Mouse (Mus musculus): ENCODE results near the gene 1700016C15Rik.

DNA sequence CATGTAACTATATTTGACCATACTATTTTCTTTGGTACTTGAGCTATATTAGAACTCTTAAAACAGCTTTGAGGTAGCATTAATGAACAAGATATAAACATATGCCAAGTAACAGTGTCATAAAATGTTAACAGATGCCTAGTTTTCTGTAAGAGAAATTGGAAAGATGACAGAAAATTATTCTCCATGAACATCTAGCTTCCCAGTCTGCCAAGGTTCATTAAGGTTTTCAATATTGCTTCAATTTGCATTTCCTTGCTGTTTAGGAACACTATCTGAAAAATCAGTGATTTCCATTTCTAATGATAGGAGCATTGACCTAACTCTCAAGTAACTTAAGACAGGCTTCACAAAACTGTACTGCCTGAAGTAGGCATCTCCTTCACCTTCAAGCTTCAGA lies 39.3 kb downstream of the 1700016C15Rik start:
- TF ChIP-seq POLR2A (IDR thresholded peaks at IDR 0.05; ENCODE audit: low read depth, low read length) (no peak), CTCF (IDR thresholded peaks at IDR 0.05; ENCODE audit: extremely low read depth, insufficient read length, insufficient replicate concordance, low read depth, low read length) (no peak)

Measured in small intestine, adult 2 months (tissue).